Mouse (Mus musculus): ENCODE measurements around the gene Slc22a13.

DNA sequence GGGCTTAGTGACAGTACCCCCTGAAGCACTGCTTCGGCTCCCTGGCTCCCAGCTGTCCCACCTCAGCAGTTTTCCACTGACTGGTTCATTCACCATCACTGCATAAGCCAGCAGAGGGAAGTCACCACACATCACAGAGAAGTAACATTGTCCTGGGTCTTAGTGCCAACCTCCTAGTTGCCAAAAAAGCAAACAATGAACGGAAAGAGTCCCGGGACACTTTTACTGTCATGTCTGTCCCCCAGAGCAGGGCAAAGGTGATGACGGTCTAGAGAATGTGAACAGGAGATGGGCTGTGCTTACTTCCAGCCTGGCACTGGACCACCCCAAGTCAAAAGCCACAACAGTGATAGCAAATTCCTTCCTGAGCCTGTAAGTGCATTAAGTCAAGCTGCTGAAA, 29.9 kb upstream of the Slc22a13 start:
- TF ChIP-seq GATA1 (IDR thresholded peaks at IDR 0.05; ENCODE audit: borderline replicate concordance, low read length): no peak
- no peak for TF ChIP-seq FLI1 (IDR thresholded peaks at IDR 0.05; ENCODE audit: low read length)
